Mouse (Mus musculus): ENCODE results near the gene Gm11568. TPM values are rescaled to one million over a fixed set of nuclear protein-coding genes. Genes with fewer than 3 reads are reported as not detected.
"Not testable (repeated sequence)": the region's sequence is repeated elsewhere in the genome, so short reads cannot be mapped to it uniquely, and the experiment has no call there.

Gene Gm11568
- polyA plus RNA-seq (2014; fragmentation: Nextera tagmentation; extraction: Ambion mirVana) = not detected in 2 replicates

GRCm38 (mm10) chr11:99857617-99858016 is at the start of gene Gm11568:
Gm11568 (plus strand) TSS chr11:99857917.
- DNase-seq (ENCODE audit: low spot score) (no peak), ATAC-seq (ENCODE audit: low read depth) (no peak)
- no peak within 1 kb of the TSS for H3K27ac ChIP-seq (replicated peaks; ENCODE audit: low read depth, low read length)
- no peaks in the 10 kb centered on the region for H3K36me3 ChIP-seq (ENCODE audit: control insufficient read depth, insufficient read depth, low read length)
- H3K4me1 ChIP-seq (ENCODE audit: control insufficient read depth, insufficient read depth, low read length) = no peaks in the 10 kb centered on the region
- no peak within 1 kb of the TSS for H3K4me3 ChIP-seq (ENCODE audit: low read depth, low read length)
- no peaks in the 10 kb centered on the region for H3K9me3 ChIP-seq (ENCODE audit: control insufficient read depth, low read length)
- WGBS = 82% methylated on average over 2 of the region's 2 CpGs
- H3K9ac ChIP-seq (ENCODE audit: low read depth, low read length) = no peak within 1 kb of the TSS
- no peaks in the 10 kb centered on the region for H3K27me3 ChIP-seq (replicated peaks; ENCODE audit: control insufficient read depth, insufficient read depth, low read length)
- H3K4me2 ChIP-seq (ENCODE audit: low read depth, low read length) = no peak within 1 kb of the TSS

GRCm38 (mm10) chr11:99809792-99810191 is 47.9 kb upstream of the Gm11568 start, which contains the start of gene Krtap4-13:
Krtap4-13 (minus strand) TSS chr11:99809892.
- not testable (repeated sequence) for H3K4me3 ChIP-seq (ENCODE audit: low read depth, low read length); H3K9ac ChIP-seq (ENCODE audit: low read depth, low read length); H3K9me3 ChIP-seq (ENCODE audit: control insufficient read depth, low read length); DNase-seq (ENCODE audit: low spot score); ATAC-seq (ENCODE audit: low read depth); H3K36me3 ChIP-seq (ENCODE audit: control insufficient read depth, insufficient read depth, low read length); H3K27me3 ChIP-seq (replicated peaks; ENCODE audit: control insufficient read depth, insufficient read depth, low read length); H3K4me2 ChIP-seq (ENCODE audit: low read depth, low read length); H3K27ac ChIP-seq (replicated peaks; ENCODE audit: low read depth, low read length); H3K4me1 ChIP-seq (ENCODE audit: control insufficient read depth, insufficient read depth, low read length)

- H3K36me3 ChIP-seq (ENCODE audit: control insufficient read depth, insufficient read depth, low read length); H3K4me3 ChIP-seq (ENCODE audit: low read depth, low read length); H3K27me3 ChIP-seq (replicated peaks; ENCODE audit: control insufficient read depth, insufficient read depth, low read length); H3K4me1 ChIP-seq (ENCODE audit: control insufficient read depth, insufficient read depth, low read length); H3K4me2 ChIP-seq (ENCODE audit: low read depth, low read length); H3K9me3 ChIP-seq (ENCODE audit: control insufficient read depth, low read length); H3K9ac ChIP-seq (ENCODE audit: low read depth, low read length); H3K27ac ChIP-seq (replicated peaks; ENCODE audit: low read depth, low read length); DNase-seq (ENCODE audit: low spot score); ATAC-seq (ENCODE audit: low read depth): not testable (repeated sequence)
- 80% methylated on average over 2 of the region's 2 CpGs for WGBS
Measured at GRCm38 (mm10) chr11:99815566-99815965, 42.2 kb upstream of the Gm11568 start, which contains the start of gene Gm11564. Gm11564 (minus strand) TSS chr11:99815666.

GRCm38 (mm10) chr11:99837966-99838365 is 19.8 kb upstream of the Gm11568 start, which contains the start of gene 2300003K06Rik:
2300003K06Rik (minus strand) TSS chr11:99838066.
- 81% methylated on average over 1 of the region's 1 CpGs for WGBS

GRCm38 (mm10) chr11:99842185-99842584 is 15.5 kb upstream of the Gm11568 start:
- Histone ChIP-seq H3K36me3 (ENCODE audit: control insufficient read depth, insufficient read depth, low read length) (no peaks in the 10 kb centered on the region), H3K4me3 (ENCODE audit: low read depth, low read length) (no peak overlapping the region), H3K27ac (replicated peaks; ENCODE audit: low read depth, low read length) (no peak overlapping the region), H3K4me1 (ENCODE audit: control insufficient read depth, insufficient read depth, low read length) (no peaks in the 10 kb centered on the region), H3K9ac (ENCODE audit: low read depth, low read length) (no peak overlapping the region), H3K27me3 (replicated peaks; ENCODE audit: control insufficient read depth, insufficient read depth, low read length) (no peaks in the 10 kb centered on the region), H3K9me3 (ENCODE audit: control insufficient read depth, low read length) (no peaks in the 10 kb centered on the region), H3K4me2 (ENCODE audit: low read depth, low read length) (no peak overlapping the region)
- 66% methylated on average over 1 of the region's 1 CpGs for WGBS
- ATAC-seq (ENCODE audit: low read depth) (no peak), DNase-seq (ENCODE audit: low spot score) (no peak)

More at GRCm38 (mm10) chr11:99837966-99838365, 19.8 kb upstream of the Gm11568 start, which contains the start of gene 2300003K06Rik:
- H3K27ac ChIP-seq (replicated peaks; ENCODE audit: low read depth, low read length) = no peak within 1 kb of the TSS
- no peak for DNase-seq (ENCODE audit: low spot score)
- no peaks in the 10 kb centered on the region for H3K4me1 ChIP-seq (ENCODE audit: control insufficient read depth, insufficient read depth, low read length)
- no peaks in the 10 kb centered on the region for H3K27me3 ChIP-seq (replicated peaks; ENCODE audit: control insufficient read depth, insufficient read depth, low read length)
- ATAC-seq (ENCODE audit: low read depth) = no peak
- H3K9ac ChIP-seq (ENCODE audit: low read depth, low read length) = no peak within 1 kb of the TSS
- no peak within 1 kb of the TSS for H3K4me2 ChIP-seq (ENCODE audit: low read depth, low read length)
- no peak within 1 kb of the TSS for H3K4me3 ChIP-seq (ENCODE audit: low read depth, low read length)
- no peaks in the 10 kb centered on the region for H3K36me3 ChIP-seq (ENCODE audit: control insufficient read depth, insufficient read depth, low read length)
- H3K9me3 ChIP-seq (ENCODE audit: control insufficient read depth, low read length) = no peaks in the 10 kb centered on the region

GRCm38 (mm10) chr11:99846746-99847145 is 11.0 kb upstream of the Gm11568 start:
- no peaks in the 10 kb centered on the region for H3K9me3 ChIP-seq (ENCODE audit: control insufficient read depth, low read length)
- WGBS = 87% methylated on average over 2 of the region's 2 CpGs

GRCm38 (mm10) chr11:99851508-99851907 is 6.2 kb upstream of the Gm11568 start, which contains the start of gene Krtap4-16:
Krtap4-16 (minus strand) TSS chr11:99851608.
- ATAC-seq (ENCODE audit: low read depth) (no peak), DNase-seq (ENCODE audit: low spot score) (no peak)
- Histone ChIP-seq H3K27ac (replicated peaks; ENCODE audit: low read depth, low read length) (no peak within 1 kb of the TSS), H3K27me3 (replicated peaks; ENCODE audit: control insufficient read depth, insufficient read depth, low read length) (no peaks in the 10 kb centered on the region), H3K4me2 (ENCODE audit: low read depth, low read length) (no peak within 1 kb of the TSS), H3K4me1 (ENCODE audit: control insufficient read depth, insufficient read depth, low read length) (no peaks in the 10 kb centered on the region), H3K9ac (ENCODE audit: low read depth, low read length) (no peak within 1 kb of the TSS), H3K9me3 (ENCODE audit: control insufficient read depth, low read length) (no peaks in the 10 kb centered on the region), H3K36me3 (ENCODE audit: control insufficient read depth, insufficient read depth, low read length) (no peaks in the 10 kb centered on the region), H3K4me3 (ENCODE audit: low read depth, low read length) (no peak within 1 kb of the TSS)

More at GRCm38 (mm10) chr11:99846746-99847145, 11.0 kb upstream of the Gm11568 start:
- DNase-seq (ENCODE audit: low spot score) = no peak
- Histone ChIP-seq H3K36me3 (ENCODE audit: control insufficient read depth, insufficient read depth, low read length) (no peaks in the 10 kb centered on the region), H3K27ac (replicated peaks; ENCODE audit: low read depth, low read length) (no peak overlapping the region), H3K4me3 (ENCODE audit: low read depth, low read length) (no peak overlapping the region), H3K4me1 (ENCODE audit: control insufficient read depth, insufficient read depth, low read length) (no peaks in the 10 kb centered on the region), H3K27me3 (replicated peaks; ENCODE audit: control insufficient read depth, insufficient read depth, low read length) (no peaks in the 10 kb centered on the region), H3K9ac (ENCODE audit: low read depth, low read length) (no peak overlapping the region), H3K4me2 (ENCODE audit: low read depth, low read length) (no peak overlapping the region)
- ATAC-seq (ENCODE audit: low read depth) = no peak

GRCm38 (mm10) chr11:99854121-99854520 is 3.6 kb upstream of the Gm11568 start:
- Histone ChIP-seq H3K4me3 (ENCODE audit: low read depth, low read length) (no peak overlapping the region), H3K9me3 (ENCODE audit: control insufficient read depth, low read length) (no peaks in the 10 kb centered on the region), H3K9ac (ENCODE audit: low read depth, low read length) (no peak overlapping the region), H3K4me1 (ENCODE audit: control insufficient read depth, insufficient read depth, low read length) (no peaks in the 10 kb centered on the region), H3K27ac (replicated peaks; ENCODE audit: low read depth, low read length) (no peak overlapping the region), H3K27me3 (replicated peaks; ENCODE audit: control insufficient read depth, insufficient read depth, low read length) (no peaks in the 10 kb centered on the region), H3K36me3 (ENCODE audit: control insufficient read depth, insufficient read depth, low read length) (no peaks in the 10 kb centered on the region), H3K4me2 (ENCODE audit: low read depth, low read length) (no peak overlapping the region)
- no peak for ATAC-seq (ENCODE audit: low read depth)
- DNase-seq (ENCODE audit: low spot score) = peak; percentile 13
- 53% methylated on average over 3 of the region's 3 CpGs for WGBS

- ATAC-seq (ENCODE audit: low read depth) (no peak), DNase-seq (ENCODE audit: low spot score) (no peak)
- Histone ChIP-seq H3K4me1 (ENCODE audit: control insufficient read depth, insufficient read depth, low read length) (no peaks in the 10 kb centered on the region), H3K9ac (ENCODE audit: low read depth, low read length) (no peak overlapping the region), H3K4me2 (ENCODE audit: low read depth, low read length) (no peak overlapping the region), H3K36me3 (ENCODE audit: control insufficient read depth, insufficient read depth, low read length) (no peaks in the 10 kb centered on the region), H3K9me3 (ENCODE audit: control insufficient read depth, low read length) (no peaks in the 10 kb centered on the region), H3K4me3 (ENCODE audit: low read depth, low read length) (no peak overlapping the region), H3K27ac (replicated peaks; ENCODE audit: low read depth, low read length) (no peak overlapping the region), H3K27me3 (replicated peaks; ENCODE audit: control insufficient read depth, insufficient read depth, low read length) (no peaks in the 10 kb centered on the region)
- 71% methylated on average over 2 of the region's 2 CpGs for WGBS
Measured at GRCm38 (mm10) chr11:99858761-99859160, 1.0 kb downstream of the Gm11568 start.
